Mouse (Mus musculus) megakaryocyte, embryonic 14.5 days (primary cell): ENCODE measurements around the gene Pcdh19. TPM values are rescaled to one million over a fixed set of nuclear protein-coding genes. Genes with fewer than 3 reads are reported as not detected.
"Not testable (repeated sequence)": the region's sequence is repeated elsewhere in the genome, so short reads cannot be mapped to it uniquely, and the experiment has no call there.

Source experiments
- H3K27me3 ChIP-seq: replicated peaks from 2 replicates; pipeline ENCODE3; 2012; ENCODE audit warnings: inconsistent platforms
- H3K36me3 ChIP-seq: replicated peaks from 2 replicates; pipeline ENCODE3; 2012; ENCODE audit warnings: low read length, inconsistent platforms, mixed read lengths
- H3K4me1 ChIP-seq: 2 replicates; pipeline ENCODE4 v1.6.1; 2012; ENCODE audit warnings: inconsistent platforms
- H3K4me3 ChIP-seq: replicated peaks from 2 replicates; pipeline ENCODE3; 2012; ENCODE audit warnings: moderate library complexity, mild to moderate bottlenecking, inconsistent platforms
- H3K9me3 ChIP-seq: 2 replicates; pipeline ENCODE4 v1.6.1; 2012; ENCODE audit warnings: inconsistent platforms
- FLI1 ChIP-seq: IDR thresholded peaks from 2 replicates; pipeline ENCODE4 v1.6.1; 2012; ENCODE audit warnings: low read length, inconsistent platforms, mixed read lengths
- GATA1 ChIP-seq: IDR thresholded peaks from 3 replicates; pipeline ENCODE4 v1.6.1; 2012; ENCODE audit warnings: mixed read lengths, low read length, inconsistent platforms, borderline replicate concordance
- polyA plus RNA-seq: library from polyadenylated mRNA; stranded (reverse); fragments of >175 nt; gene quantifications from 2 replicates; pipeline ENCODE4 v1.2.3, GENCODE M21; 2012; ENCODE audit warnings: low replicate concordance; ENCODE audit not compliant: insufficient read depth

Gene Pcdh19
- not detected in 2 replicates for polyA plus RNA-seq

- Histone ChIP-seq H3K4me3 (peak within 1 kb of the TSS; percentile 91), H3K36me3 (no peaks in the 10 kb centered on the region), H3K27me3 (peaks cover 70% of the 10 kb centered on the region), H3K9me3 (peaks cover 31% of the 10 kb centered on the region), H3K4me1 (peaks cover 23% of the 10 kb centered on the region)
- no peak for TF ChIP-seq GATA1
- no peak for TF ChIP-seq FLI1
Observed at GRCm38 (mm10) chrX:133688840-133689239, at the start of gene Pcdh19. TSS of gene Pcdh19 (minus strand) at chrX:133688987.

DNA sequence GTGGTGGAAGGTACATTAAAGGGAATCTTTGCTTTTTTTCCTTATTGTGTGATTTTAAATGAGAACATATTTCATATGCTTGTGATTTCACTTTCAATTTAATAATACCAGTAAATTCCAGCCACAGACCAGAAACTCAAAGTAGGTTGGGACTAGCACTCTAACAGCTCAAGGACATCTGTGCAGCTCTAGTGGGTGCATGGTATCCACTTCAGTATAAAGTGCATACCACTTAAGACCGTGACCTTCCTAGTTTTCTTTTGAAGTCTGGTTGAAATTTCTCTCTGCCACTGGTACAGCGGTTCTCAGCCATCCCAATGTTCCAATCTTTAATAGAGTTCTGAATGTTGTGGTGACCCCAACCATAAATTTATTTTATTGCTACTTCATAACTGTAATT, 47.1 kb upstream of the Pcdh19 start:
- TF ChIP-seq GATA1 (no peak), FLI1 (no peak)
- H3K36me3 ChIP-seq = no peaks in the 10 kb centered on the region
- H3K4me1 ChIP-seq = no peaks in the 10 kb centered on the region
- no peaks in the 10 kb centered on the region for H3K9me3 ChIP-seq
- H3K4me3 ChIP-seq = no peak overlapping the region
- H3K27me3 ChIP-seq = peaks cover 2% of the 10 kb centered on the region

DNA sequence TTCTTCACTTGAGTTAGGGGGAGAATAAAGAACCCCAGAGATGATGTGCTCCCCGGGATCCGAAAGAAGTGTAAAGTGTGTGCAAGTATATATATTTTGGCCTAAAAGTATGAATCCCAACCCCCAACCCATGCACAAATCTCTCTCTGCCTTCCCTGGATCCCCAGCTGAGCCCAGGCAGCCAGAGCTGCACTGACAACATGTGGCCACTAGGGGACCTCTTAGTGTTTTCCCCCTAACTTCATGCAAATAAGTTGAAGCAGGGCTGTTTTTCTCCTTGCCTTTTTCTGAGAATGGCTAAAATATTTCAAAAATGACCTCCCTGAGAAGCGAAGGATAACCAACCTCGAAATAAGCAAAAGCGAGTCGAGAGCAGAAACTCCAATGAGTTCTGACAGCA, 46.2 kb upstream of the Pcdh19 start:
- Histone ChIP-seq H3K36me3 (no peaks in the 10 kb centered on the region), H3K4me1 (no peaks in the 10 kb centered on the region), H3K4me3 (no peak overlapping the region), H3K27me3 (peaks cover 2% of the 10 kb centered on the region), H3K9me3 (no peaks in the 10 kb centered on the region)
- no peak for TF ChIP-seq FLI1
- no peak for TF ChIP-seq GATA1

DNA sequence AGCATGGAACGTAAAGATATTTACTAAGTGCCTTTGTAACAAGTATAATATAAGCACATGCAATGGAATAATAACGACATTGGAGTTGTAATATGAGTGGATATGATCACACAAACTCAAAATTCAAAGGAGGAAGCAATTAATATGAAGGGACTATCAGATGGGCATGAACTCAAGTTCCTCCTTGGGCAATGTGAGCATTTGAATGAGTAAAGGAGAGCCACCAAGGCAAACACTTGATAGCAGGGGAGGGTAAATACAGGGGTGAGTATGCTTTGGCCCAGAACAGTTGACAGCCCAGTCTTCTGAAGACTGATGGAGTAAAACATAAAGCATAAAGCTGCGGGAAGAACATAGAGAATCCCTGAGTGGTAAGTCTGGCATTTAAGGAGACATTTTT, 32.7 kb upstream of the Pcdh19 start:
- H3K9me3 ChIP-seq = no peaks in the 10 kb centered on the region
- no peak for TF ChIP-seq FLI1
- TF ChIP-seq GATA1 = no peak
- H3K27me3 ChIP-seq = no peaks in the 10 kb centered on the region
- H3K4me3 ChIP-seq = no peak overlapping the region
- H3K36me3 ChIP-seq = no peaks in the 10 kb centered on the region
- H3K4me1 ChIP-seq = no peaks in the 10 kb centered on the region

- H3K36me3 ChIP-seq = no peaks in the 10 kb centered on the region
- TF ChIP-seq FLI1 (no peak), GATA1 (no peak)
- no peaks in the 10 kb centered on the region for H3K9me3 ChIP-seq
- no peaks in the 10 kb centered on the region for H3K4me1 ChIP-seq
- H3K27me3 ChIP-seq = peaks cover 3% of the 10 kb centered on the region
- no peak overlapping the region for H3K4me3 ChIP-seq
Observed at GRCm38 (mm10) chrX:133710621-133711020, 21.8 kb upstream of the Pcdh19 start.

GRCm38 (mm10) chrX:133702902-133703301, 14.1 kb upstream of the Pcdh19 start:
- H3K36me3 ChIP-seq = no peaks in the 10 kb centered on the region
- H3K4me3 ChIP-seq = no peak overlapping the region
- H3K9me3 ChIP-seq = no peaks in the 10 kb centered on the region
- H3K4me1 ChIP-seq = no peaks in the 10 kb centered on the region
- H3K27me3 ChIP-seq = peaks cover 3% of the 10 kb centered on the region
- TF ChIP-seq GATA1 = no peak
- TF ChIP-seq FLI1 = no peak

- H3K36me3 ChIP-seq, H3K4me3 ChIP-seq, H3K9me3 ChIP-seq, H3K4me1 ChIP-seq: not testable (repeated sequence)
- H3K27me3 ChIP-seq = peaks cover 10% of the 10 kb centered on the region
Observed at GRCm38 (mm10) chrX:133697871-133698270, 9.1 kb upstream of the Pcdh19 start.

DNA sequence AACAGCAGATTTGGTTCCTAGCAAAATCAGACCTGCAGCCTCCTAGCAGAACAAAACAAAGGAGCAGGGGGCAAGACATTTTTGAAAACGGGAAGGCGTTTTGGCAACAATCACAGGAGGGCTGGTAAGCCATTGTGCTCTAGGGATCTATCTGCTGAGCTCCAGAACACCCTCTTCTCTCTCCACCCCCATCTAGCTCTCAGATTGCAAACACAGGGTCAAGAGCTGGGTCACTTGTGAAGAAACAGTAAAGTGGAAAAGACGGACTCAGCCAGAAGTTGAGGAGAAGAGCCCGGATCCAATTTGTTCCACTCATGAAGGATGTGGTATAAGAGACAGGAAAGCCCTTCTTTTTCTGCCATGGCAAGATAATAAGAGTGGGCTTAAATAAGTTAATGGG, 7.7 kb upstream of the Pcdh19 start:
- no peak overlapping the region for H3K4me3 ChIP-seq
- H3K4me1 ChIP-seq = no peaks in the 10 kb centered on the region
- TF ChIP-seq FLI1 (no peak), GATA1 (no peak)

GRCm38 (mm10) chrX:133693037-133693760, 4.4 kb upstream of the Pcdh19 start:
- Histone ChIP-seq H3K4me1 (peaks cover 12% of the 10 kb centered on the region), H3K36me3 (no peaks in the 10 kb centered on the region), H3K27me3 (peaks cover 39% of the 10 kb centered on the region), H3K9me3 (peaks cover 5% of the 10 kb centered on the region), H3K4me3 (no peak overlapping the region)
- no peak for TF ChIP-seq GATA1
- TF ChIP-seq FLI1 = no peak

More for the DNA sequence above, 7.7 kb upstream of the Pcdh19 start:
- H3K27me3 ChIP-seq = peaks cover 13% of the 10 kb centered on the region
- no peaks in the 10 kb centered on the region for H3K9me3 ChIP-seq
- H3K36me3 ChIP-seq = no peaks in the 10 kb centered on the region

- no peak overlapping the region for H3K4me3 ChIP-seq
- no peaks in the 10 kb centered on the region for H3K36me3 ChIP-seq
- TF ChIP-seq FLI1 (no peak), GATA1 (no peak)
- peaks cover 15% of the 10 kb centered on the region for H3K4me1 ChIP-seq
- H3K27me3 ChIP-seq = peaks cover 47% of the 10 kb centered on the region
- peaks cover 10% of the 10 kb centered on the region for H3K9me3 ChIP-seq
Observed at GRCm38 (mm10) chrX:133692392-133692790, 3.6 kb upstream of the Pcdh19 start.
